Mouse (Mus musculus) testis, adult 2 months (tissue): Measurements from ENCODE around the gene Tas2r143.

ENCODE experiments used
- CTCF ChIP-seq: fragments of 200-500 bp; IDR thresholded peaks from 2 replicates; pipeline ENCODE4 v1.5.1; 2012; ENCODE audit warnings: low read depth, mild to moderate bottlenecking, inconsistent platforms, low read length, moderate library complexity; ENCODE audit not compliant: control insufficient read depth, insufficient read depth, insufficient replicate concordance
- POLR2A ChIP-seq: fragments of 200-500 bp; IDR thresholded peaks from 2 replicates; pipeline ENCODE4 v1.6.1; 2012; ENCODE audit warnings: low read depth, mild to moderate bottlenecking, inconsistent platforms, low read length, moderate library complexity; ENCODE audit not compliant: control insufficient read depth

- TF ChIP-seq CTCF: no peak
- TF ChIP-seq POLR2A: no peak
These were observed 24.9 kb upstream of the Tas2r143 start for GRCm38 (mm10) chr6:42375131-42375530.
